Mouse (Mus musculus): ENCODE measurements around the gene Col6a1. TPM values are rescaled to one million over a fixed set of nuclear protein-coding genes. Genes with fewer than 3 reads are reported as not detected.
"Not testable (repeated sequence)": the region's sequence is repeated elsewhere in the genome, so short reads cannot be mapped to it uniquely, and the experiment has no call there.

The Col6a1 gene
- polyA plus RNA-seq, 1 experiment from 2014 or later = 128 TPM

- 39% methylated on average over 11 of the region's 11 CpGs for WGBS
- not testable (repeated sequence) for H3K9me3 ChIP-seq (ENCODE audit: low read length); H3K27ac ChIP-seq (ENCODE audit: low read length); H3K36me3 ChIP-seq (ENCODE audit: insufficient read depth, low read length); H3K4me3 ChIP-seq (ENCODE audit: low read length); H3K9ac ChIP-seq (replicated peaks; ENCODE audit: low read length); H3K4me1 ChIP-seq (ENCODE audit: insufficient read depth, low read length); H3K27me3 ChIP-seq (ENCODE audit: insufficient read depth, low read length); H3K4me2 ChIP-seq (replicated peaks; ENCODE audit: low read depth, low read length); ATAC-seq (ENCODE audit: low FRiP score, low TSS enrichment)
Measured at GRCm38 (mm10) chr10:76744267-76744666, 18.3 kb upstream of the Col6a1 start.

GRCm38 (mm10) chr10:76736764-76737163 lies 10.8 kb upstream of the Col6a1 start:
- no peak overlapping the region for H3K9ac ChIP-seq (replicated peaks; ENCODE audit: low read length)
- H3K36me3 ChIP-seq (ENCODE audit: insufficient read depth, low read length) = no peaks in the 10 kb centered on the region
- no peak for ATAC-seq (ENCODE audit: low FRiP score, low TSS enrichment)
- H3K4me3 ChIP-seq (ENCODE audit: low read length) = no peak overlapping the region
- peaks cover 14% of the 10 kb centered on the region for H3K4me1 ChIP-seq (ENCODE audit: insufficient read depth, low read length)
- H3K4me2 ChIP-seq (replicated peaks; ENCODE audit: low read depth, low read length) = no peak overlapping the region
- no peaks in the 10 kb centered on the region for H3K9me3 ChIP-seq (ENCODE audit: low read length)
- no peak overlapping the region for H3K27ac ChIP-seq (ENCODE audit: low read length)
- WGBS = 58% methylated on average over 8 of the region's 8 CpGs
- H3K27me3 ChIP-seq (ENCODE audit: insufficient read depth, low read length) = no peaks in the 10 kb centered on the region

GRCm38 (mm10) chr10:76734979-76735378 lies 9.0 kb upstream of the Col6a1 start:
- Histone ChIP-seq H3K36me3 (ENCODE audit: insufficient read depth, low read length) (no peaks in the 10 kb centered on the region), H3K4me1 (ENCODE audit: insufficient read depth, low read length) (peaks cover 18% of the 10 kb centered on the region), H3K27ac (ENCODE audit: low read length) (no peak overlapping the region), H3K9ac (replicated peaks; ENCODE audit: low read length) (no peak overlapping the region), H3K9me3 (ENCODE audit: low read length) (no peaks in the 10 kb centered on the region), H3K4me2 (replicated peaks; ENCODE audit: low read depth, low read length) (no peak overlapping the region), H3K4me3 (ENCODE audit: low read length) (no peak overlapping the region), H3K27me3 (ENCODE audit: insufficient read depth, low read length) (no peaks in the 10 kb centered on the region)
- ATAC-seq (ENCODE audit: low FRiP score, low TSS enrichment) = 0 out of 2 replicates have a peak, but pooled peaks have one; percentile 32
- under 1% methylated on average over 4 of the region's 4 CpGs for WGBS

- Histone ChIP-seq H3K4me1 (ENCODE audit: insufficient read depth, low read length) (peaks cover 18% of the 10 kb centered on the region), H3K27me3 (ENCODE audit: insufficient read depth, low read length) (no peaks in the 10 kb centered on the region), H3K9me3 (ENCODE audit: low read length) (no peaks in the 10 kb centered on the region), H3K36me3 (ENCODE audit: insufficient read depth, low read length) (no peaks in the 10 kb centered on the region), H3K4me3 (ENCODE audit: low read length) (peak overlapping the region; percentile 8), H3K4me2 (replicated peaks; ENCODE audit: low read depth, low read length) (peak overlapping the region; percentile 32), H3K9ac (replicated peaks; ENCODE audit: low read length) (peak overlapping the region; percentile 40; the same call in 1 of the 2 replicates), H3K27ac (ENCODE audit: low read length) (peak overlapping the region; percentile 82)
- ATAC-seq (ENCODE audit: low FRiP score, low TSS enrichment) = no peak
- WGBS = 45% methylated on average over 3 of the region's 3 CpGs
Measured at GRCm38 (mm10) chr10:76733677-76734068, 7.7 kb upstream of the Col6a1 start.

- Histone ChIP-seq H3K9ac (replicated peaks; ENCODE audit: low read length) (peak overlapping the region; percentile 40), H3K9me3 (ENCODE audit: low read length) (no peaks in the 10 kb centered on the region), H3K4me2 (replicated peaks; ENCODE audit: low read depth, low read length) (peak overlapping the region; percentile 32), H3K36me3 (ENCODE audit: insufficient read depth, low read length) (no peaks in the 10 kb centered on the region), H3K4me1 (ENCODE audit: insufficient read depth, low read length) (peaks cover 20% of the 10 kb centered on the region), H3K27me3 (ENCODE audit: insufficient read depth, low read length) (no peaks in the 10 kb centered on the region), H3K27ac (ENCODE audit: low read length) (peak overlapping the region; percentile 82), H3K4me3 (ENCODE audit: low read length) (peak overlapping the region; percentile 8)
- ATAC-seq (ENCODE audit: low FRiP score, low TSS enrichment) = peak; percentile 86
- WGBS = 13% methylated on average over 17 of the region's 17 CpGs
Measured at GRCm38 (mm10) chr10:76732881-76733676, 7.1 kb upstream of the Col6a1 start.

GRCm38 (mm10) chr10:76732391-76732790 lies 6.4 kb upstream of the Col6a1 start:
- Histone ChIP-seq H3K9ac (replicated peaks; ENCODE audit: low read length) (no peak overlapping the region), H3K9me3 (ENCODE audit: low read length) (no peaks in the 10 kb centered on the region), H3K27me3 (ENCODE audit: insufficient read depth, low read length) (no peaks in the 10 kb centered on the region), H3K4me2 (replicated peaks; ENCODE audit: low read depth, low read length) (no peak overlapping the region), H3K36me3 (ENCODE audit: insufficient read depth, low read length) (no peaks in the 10 kb centered on the region), H3K4me1 (ENCODE audit: insufficient read depth, low read length) (peaks cover 21% of the 10 kb centered on the region), H3K27ac (ENCODE audit: low read length) (peak overlapping the region; percentile 82), H3K4me3 (ENCODE audit: low read length) (no peak overlapping the region)
- WGBS = 63% methylated on average over 6 of the region's 6 CpGs
- no peak for ATAC-seq (ENCODE audit: low FRiP score, low TSS enrichment)

GRCm38 (mm10) chr10:76731621-76732239 lies 5.8 kb upstream of the Col6a1 start:
- Histone ChIP-seq H3K4me2 (replicated peaks; ENCODE audit: low read depth, low read length) (no peak overlapping the region), H3K27me3 (ENCODE audit: insufficient read depth, low read length) (no peaks in the 10 kb centered on the region), H3K9ac (replicated peaks; ENCODE audit: low read length) (no peak overlapping the region), H3K4me1 (ENCODE audit: insufficient read depth, low read length) (peaks cover 21% of the 10 kb centered on the region), H3K36me3 (ENCODE audit: insufficient read depth, low read length) (no peaks in the 10 kb centered on the region), H3K27ac (ENCODE audit: low read length) (peak overlapping the region; percentile 82; the same call in 1 of the 2 replicates), H3K4me3 (ENCODE audit: low read length) (no peak overlapping the region), H3K9me3 (ENCODE audit: low read length) (no peaks in the 10 kb centered on the region)
- WGBS = 57% methylated on average over 20 of the region's 20 CpGs
- no peak for ATAC-seq (ENCODE audit: low FRiP score, low TSS enrichment)

- ATAC-seq (ENCODE audit: low FRiP score, low TSS enrichment) = no peak
- 83% methylated on average over 19 of the region's 19 CpGs for WGBS
Measured at GRCm38 (mm10) chr10:76729631-76730620, 4.0 kb upstream of the Col6a1 start.

GRCm38 (mm10) chr10:76728369-76728768 lies 2.4 kb upstream of the Col6a1 start:
- 25% methylated on average over 11 of the region's 11 CpGs for WGBS

More at GRCm38 (mm10) chr10:76729631-76730620, 4.0 kb upstream of the Col6a1 start:
- H3K36me3 ChIP-seq (ENCODE audit: insufficient read depth, low read length) = no peaks in the 10 kb centered on the region
- H3K27me3 ChIP-seq (ENCODE audit: insufficient read depth, low read length) = no peaks in the 10 kb centered on the region
- peaks cover 21% of the 10 kb centered on the region for H3K4me1 ChIP-seq (ENCODE audit: insufficient read depth, low read length)
- H3K4me2 ChIP-seq (replicated peaks; ENCODE audit: low read depth, low read length) = no peak overlapping the region
- no peak overlapping the region for H3K27ac ChIP-seq (ENCODE audit: low read length)
- no peak overlapping the region for H3K4me3 ChIP-seq (ENCODE audit: low read length)
- no peak overlapping the region for H3K9ac ChIP-seq (replicated peaks; ENCODE audit: low read length)
- no peaks in the 10 kb centered on the region for H3K9me3 ChIP-seq (ENCODE audit: low read length)

More at GRCm38 (mm10) chr10:76728369-76728768, 2.4 kb upstream of the Col6a1 start:
- Histone ChIP-seq H3K4me1 (ENCODE audit: insufficient read depth, low read length) (peaks cover 17% of the 10 kb centered on the region), H3K9me3 (ENCODE audit: low read length) (no peaks in the 10 kb centered on the region), H3K9ac (replicated peaks; ENCODE audit: low read length) (no peak overlapping the region), H3K27ac (ENCODE audit: low read length) (no peak overlapping the region), H3K27me3 (ENCODE audit: insufficient read depth, low read length) (no peaks in the 10 kb centered on the region), H3K4me3 (ENCODE audit: low read length) (no peak overlapping the region), H3K36me3 (ENCODE audit: insufficient read depth, low read length) (no peaks in the 10 kb centered on the region), H3K4me2 (replicated peaks; ENCODE audit: low read depth, low read length) (no peak overlapping the region)
- no peak for ATAC-seq (ENCODE audit: low FRiP score, low TSS enrichment)

Measured in kidney, embryonic 16.5 days (tissue).